Mouse (Mus musculus): ENCODE results near the gene Pafah2. TPM values are rescaled to one million over a fixed set of nuclear protein-coding genes. Genes with fewer than 3 reads are reported as not detected.

Pafah2 gene
- polyA plus RNA-seq, 1 experiment: 4.9 TPM

GRCm38 (mm10) chr4:134453619-134454400 is 57.7 kb downstream of the Pafah2 start:
- no peaks in the 10 kb centered on the region for H3K36me3 ChIP-seq (ENCODE audit: control insufficient read depth, insufficient read depth, low read length)
- DNase-seq (ENCODE audit: low read depth in 1 of 2, low spot score in 2 of 2): no peak
- H3K27ac ChIP-seq (ENCODE audit: insufficient read depth, low read length): no peak overlapping the region
- H3K4me1 ChIP-seq (ENCODE audit: control insufficient read depth, insufficient read depth, insufficient read length): no peaks in the 10 kb centered on the region
- 90% methylated on average over 34 of the region's 34 CpGs for WGBS
- TF ChIP-seq POLR2A (IDR thresholded peaks at IDR 0.05; ENCODE audit: low read depth, low read length): no peak
- no peak for TF ChIP-seq CTCF (IDR thresholded peaks at IDR 0.05; ENCODE audit: extremely low read depth, insufficient read depth, insufficient read length, insufficient replicate concordance)
- H3K27me3 ChIP-seq (ENCODE audit: control insufficient read depth, insufficient read depth, low read length): no peaks in the 10 kb centered on the region
- H3K4me3 ChIP-seq (ENCODE audit: extremely low read depth, insufficient read depth, insufficient read length): no peak overlapping the region

DNA sequence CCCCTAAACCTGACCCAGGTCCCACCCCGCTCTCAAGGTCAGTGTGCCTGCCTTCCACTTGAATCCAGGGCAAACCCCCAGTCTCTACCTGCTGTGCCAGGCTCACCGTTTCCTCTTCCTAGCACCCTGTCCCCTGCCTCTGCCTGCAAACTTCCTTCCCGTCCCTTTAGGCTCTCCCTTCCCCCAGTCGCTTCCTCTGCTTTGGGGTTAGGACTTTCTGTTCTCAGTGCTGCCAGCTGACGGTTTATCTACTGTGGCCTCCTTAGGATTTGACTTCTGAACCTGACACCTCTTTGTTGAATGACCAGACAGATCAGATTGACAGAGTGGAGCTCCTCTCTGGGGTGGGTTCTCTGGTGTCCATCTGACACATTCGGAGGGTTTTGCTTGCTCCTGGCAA is 59.2 kb downstream of the Pafah2 start:
- Histone ChIP-seq H3K4me1 (ENCODE audit: control insufficient read depth, insufficient read depth, insufficient read length) (peaks cover 3% of the 10 kb centered on the region; the same call in 1 of the 2 replicates), H3K27ac (ENCODE audit: insufficient read depth, low read length) (no peak overlapping the region), H3K27me3 (ENCODE audit: control insufficient read depth, insufficient read depth, low read length) (no peaks in the 10 kb centered on the region), H3K4me3 (ENCODE audit: extremely low read depth, insufficient read depth, insufficient read length) (no peak overlapping the region), H3K36me3 (ENCODE audit: control insufficient read depth, insufficient read depth, low read length) (no peaks in the 10 kb centered on the region)
- DNase-seq (ENCODE audit: low read depth in 1 of 2, low spot score in 2 of 2): no peak
- TF ChIP-seq CTCF (IDR thresholded peaks at IDR 0.05; ENCODE audit: extremely low read depth, insufficient read depth, insufficient read length, insufficient replicate concordance) (no peak), POLR2A (IDR thresholded peaks at IDR 0.05; ENCODE audit: low read depth, low read length) (no peak)
- WGBS: 21% methylated on average over 6 of the region's 6 CpGs

- no peak for TF ChIP-seq POLR2A (IDR thresholded peaks at IDR 0.05; ENCODE audit: low read depth, low read length)
- TF ChIP-seq CTCF (IDR thresholded peaks at IDR 0.05; ENCODE audit: extremely low read depth, insufficient read depth, insufficient read length, insufficient replicate concordance): no peak
- no peaks in the 10 kb centered on the region for H3K36me3 ChIP-seq (ENCODE audit: control insufficient read depth, insufficient read depth, low read length)
- DNase-seq (ENCODE audit: low read depth in 1 of 2, low spot score in 2 of 2): no peak
- H3K4me3 ChIP-seq (ENCODE audit: extremely low read depth, insufficient read depth, insufficient read length): no peak overlapping the region
- 72% methylated on average over 7 of the region's 7 CpGs for WGBS
- H3K27ac ChIP-seq (ENCODE audit: insufficient read depth, low read length): no peak overlapping the region
- H3K4me1 ChIP-seq (ENCODE audit: control insufficient read depth, insufficient read depth, insufficient read length): peaks cover 6% of the 10 kb centered on the region; the same call in 1 of the 2 replicates
- H3K27me3 ChIP-seq (ENCODE audit: control insufficient read depth, insufficient read depth, low read length): no peaks in the 10 kb centered on the region
Observed at GRCm38 (mm10) chr4:134457130-134457825, 61.2 kb downstream of the Pafah2 start.

- Histone ChIP-seq H3K4me1 (ENCODE audit: control insufficient read depth, insufficient read depth, insufficient read length) (peaks cover 6% of the 10 kb centered on the region; the same call in 1 of the 2 replicates), H3K27ac (ENCODE audit: insufficient read depth, low read length) (no peak overlapping the region), H3K4me3 (ENCODE audit: extremely low read depth, insufficient read depth, insufficient read length) (no peak overlapping the region), H3K36me3 (ENCODE audit: control insufficient read depth, insufficient read depth, low read length) (no peaks in the 10 kb centered on the region), H3K27me3 (ENCODE audit: control insufficient read depth, insufficient read depth, low read length) (no peaks in the 10 kb centered on the region)
- TF ChIP-seq POLR2A (IDR thresholded peaks at IDR 0.05; ENCODE audit: low read depth, low read length) (no peak), CTCF (IDR thresholded peaks at IDR 0.05; ENCODE audit: extremely low read depth, insufficient read depth, insufficient read length, insufficient replicate concordance) (no peak)
- 88% methylated on average over 5 of the region's 5 CpGs for WGBS
- DNase-seq (ENCODE audit: low read depth in 1 of 2, low spot score in 2 of 2): no peak
Observed at GRCm38 (mm10) chr4:134458856-134459255, 62.7 kb downstream of the Pafah2 start.

DNA sequence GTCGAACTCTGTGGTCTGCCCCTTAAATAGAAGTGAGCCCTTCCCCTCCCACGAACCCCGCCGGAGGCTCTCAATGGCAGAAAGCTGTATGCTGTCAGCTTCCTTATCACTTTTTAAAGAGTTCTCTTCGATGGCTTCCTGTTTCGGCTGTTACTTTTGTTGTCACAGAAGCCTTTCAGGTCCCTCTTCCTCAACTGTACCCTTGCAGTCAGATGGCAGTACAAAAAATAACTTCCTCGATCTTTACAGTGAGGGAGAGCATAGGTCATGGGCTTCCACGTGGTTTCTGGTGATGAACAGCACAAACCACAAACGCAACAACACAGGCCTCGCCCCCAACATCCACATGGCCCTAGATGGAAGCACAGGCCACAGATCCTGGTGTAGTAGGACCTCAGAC is 64.2 kb downstream of the Pafah2 start:
- DNase-seq (ENCODE audit: low read depth in 1 of 2, low spot score in 2 of 2): peak; percentile 34 to 70
- Histone ChIP-seq H3K36me3 (ENCODE audit: control insufficient read depth, insufficient read depth, low read length) (no peaks in the 10 kb centered on the region), H3K4me3 (ENCODE audit: extremely low read depth, insufficient read depth, insufficient read length) (no peak overlapping the region), H3K27me3 (ENCODE audit: control insufficient read depth, insufficient read depth, low read length) (no peaks in the 10 kb centered on the region), H3K27ac (ENCODE audit: insufficient read depth, low read length) (peak overlapping the region; percentile 57), H3K4me1 (ENCODE audit: control insufficient read depth, insufficient read depth, insufficient read length) (peaks cover 6% of the 10 kb centered on the region; the same call in 1 of the 2 replicates)
- 8% methylated on average over 10 of the region's 10 CpGs for WGBS
- TF ChIP-seq CTCF (IDR thresholded peaks at IDR 0.05; ENCODE audit: extremely low read depth, insufficient read depth, insufficient read length, insufficient replicate concordance) (no peak), POLR2A (IDR thresholded peaks at IDR 0.05; ENCODE audit: low read depth, low read length) (no peak)

DNA sequence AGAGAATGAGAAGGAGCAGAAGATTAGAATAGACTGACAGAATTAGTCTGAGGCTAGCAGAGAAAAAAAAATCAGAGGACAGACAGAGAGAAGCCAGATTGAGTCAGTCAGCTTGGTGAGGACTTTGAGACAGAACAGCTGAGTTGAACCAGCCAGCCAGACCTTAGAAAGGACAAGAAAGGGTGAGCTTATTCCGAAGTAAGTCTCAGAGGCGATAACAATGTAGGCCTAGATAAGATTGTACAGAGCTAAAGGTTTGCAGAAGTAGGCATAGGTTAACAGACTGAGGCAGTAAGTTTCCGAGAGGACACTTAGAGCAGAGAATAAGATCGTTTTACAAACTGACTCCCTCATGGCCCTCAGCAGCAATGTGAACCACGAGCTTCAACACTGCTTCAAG is 65.1 kb downstream of the Pafah2 start:
- H3K27me3 ChIP-seq (ENCODE audit: control insufficient read depth, insufficient read depth, low read length): no peaks in the 10 kb centered on the region
- H3K36me3 ChIP-seq (ENCODE audit: control insufficient read depth, insufficient read depth, low read length): no peaks in the 10 kb centered on the region
- no peak for DNase-seq (ENCODE audit: low read depth in 1 of 2, low spot score in 2 of 2)
- H3K27ac ChIP-seq (ENCODE audit: insufficient read depth, low read length): no peak overlapping the region
- 78% methylated on average over 5 of the region's 5 CpGs for WGBS
- no peak for TF ChIP-seq POLR2A (IDR thresholded peaks at IDR 0.05; ENCODE audit: low read depth, low read length)
- no peak for TF ChIP-seq CTCF (IDR thresholded peaks at IDR 0.05; ENCODE audit: extremely low read depth, insufficient read depth, insufficient read length, insufficient replicate concordance)
- peaks cover 6% of the 10 kb centered on the region; the same call in 1 of the 2 replicates for H3K4me1 ChIP-seq (ENCODE audit: control insufficient read depth, insufficient read depth, insufficient read length)
- H3K4me3 ChIP-seq (ENCODE audit: extremely low read depth, insufficient read depth, insufficient read length): no peak overlapping the region

Data from spleen, adult 2 months (tissue).